Mouse (Mus musculus): ENCODE data around the gene Tnfrsf14.

- TF ChIP-seq POLR2A (IDR thresholded peaks at IDR 0.05; ENCODE audit: low read depth, low read length) = no peak
- TF ChIP-seq CTCF (IDR thresholded peaks at IDR 0.05; ENCODE audit: borderline replicate concordance, insufficient read depth, low read length) = no peak
Observed at GRCm38 (mm10) chr4:154956604-154957003, 28.2 kb upstream of the Tnfrsf14 start.

All from embryonic fibroblast, embryonic 13.5 days (primary cell).